Mouse (Mus musculus) liver, embryonic 12.5 days (tissue): ENCODE measurements around the gene Eif4g3. TPM values are rescaled to one million over a fixed set of nuclear protein-coding genes. Genes with fewer than 3 reads are reported as not detected.

Source experiments
- ATAC-seq: fragments of 200-750 bp; cut with Nextera tagmentation; 2 replicates; pipeline ENCODE4 v1.8.0; 2017; ENCODE audit warnings: moderate number of reproducible peaks, mild to moderate bottlenecking, moderate library complexity
- H3K27ac ChIP-seq: fragments of 300-500 bp; sonication (generic); 2 replicates; pipeline ENCODE4 v1.5.1; 2016; ENCODE audit warnings: mild to moderate bottlenecking
- H3K27me3 ChIP-seq: fragments of 300-500 bp; sonication (generic); replicated peaks from 2 replicates; pipeline ENCODE4 v1.6.1; 2016; ENCODE audit warnings: mild to moderate bottlenecking, moderate library complexity
- H3K36me3 ChIP-seq: fragments of 300-500 bp; sonication (generic); 2 replicates; pipeline ENCODE4 v1.6.1; 2016; ENCODE audit warnings: mild to moderate bottlenecking, moderate library complexity
- H3K4me1 ChIP-seq: fragments of 300-500 bp; sonication (generic); 2 replicates; pipeline ENCODE4 v1.6.1; 2016
- H3K4me2 ChIP-seq: fragments of 300-500 bp; sonication (generic); 2 replicates; pipeline ENCODE4 v1.6.1; 2016; ENCODE audit warnings: mild to moderate bottlenecking, moderate library complexity
- H3K4me3 ChIP-seq: fragments of 300-500 bp; sonication (generic); 2 replicates; pipeline ENCODE4 v1.5.1; 2016; ENCODE audit warnings: mild to moderate bottlenecking, moderate library complexity
- H3K9ac ChIP-seq: fragments of 300-500 bp; sonication (generic); 2 replicates; pipeline ENCODE4 v1.6.1; 2016; ENCODE audit warnings: mild to moderate bottlenecking, moderate library complexity
- H3K9me3 ChIP-seq: fragments of 300-500 bp; sonication (generic); replicated peaks from 2 replicates; pipeline ENCODE4 v1.6.1; 2016; ENCODE audit warnings: mild to moderate bottlenecking, moderate library complexity
- WGBS: fragments of 180-500 bp; shearing (Covaris S2); methylation state at CpG from one replicate; pipeline ENCODE4 v1.1.7; 2016; ENCODE audit not compliant: insufficient replicate concordance; 5-methylcytosine and 5-hydroxymethylcytosine counted together
- polyA plus RNA-seq: library from polyadenylated mRNA; unstranded; fragments of >200 nt; fragmentation: Nextera tagmentation; extraction: Ambion mirVana; gene quantifications from 2 replicates; pipeline ENCODE4 v1.2.1, GENCODE M21; 2016

The Eif4g3 gene
- polyA plus RNA-seq, result 15.2 and 15.8 TPM in 2 replicates

DNA sequence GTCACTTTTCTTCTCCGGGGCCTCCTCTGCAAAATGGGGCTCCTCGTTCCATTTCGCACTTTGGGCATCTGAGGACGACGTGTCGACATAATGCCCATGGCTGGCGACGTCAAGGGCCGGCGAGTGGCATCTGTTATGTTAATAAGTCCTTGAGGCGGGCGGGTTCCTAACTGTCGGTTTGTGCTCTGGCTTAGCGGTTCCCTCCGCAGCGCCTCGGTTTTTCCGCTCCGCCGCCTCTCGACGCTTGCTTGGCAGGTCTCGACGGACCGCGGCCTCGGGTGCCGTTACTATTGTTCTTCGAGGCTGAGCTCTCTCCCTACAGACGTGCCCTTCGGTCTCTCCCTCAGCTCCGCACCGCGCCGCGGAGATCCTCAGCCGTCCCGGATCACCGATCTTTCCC is at the start of gene Eif4g3:
TSS of gene Eif4g3 (plus strand) at position 133 of the 400 bp plus-strand sequence.
- Histone ChIP-seq H3K4me2 (peak within 1 kb of the TSS; percentile 86), H3K9ac (peak within 1 kb of the TSS; percentile 98), H3K4me3 (peak within 1 kb of the TSS; percentile 98), H3K9me3 (no peaks in the 10 kb centered on the region), H3K4me1 (peaks cover 29% of the 10 kb centered on the region), H3K27me3 (peaks cover 33% of the 10 kb centered on the region), H3K27ac (peak within 1 kb of the TSS; percentile 86), H3K36me3 (peaks cover 26% of the 10 kb centered on the region)
- ATAC-seq, result peak; percentile 61; the same call in 1 of the 2 replicates
- WGBS, result 3% methylated on average over 39 of the region's 39 CpGs

GRCm38 (mm10) chr4:137943540-137943939 is 49.3 kb upstream of the Eif4g3 start:
- H3K27ac ChIP-seq, result no peak overlapping the region; the same call in 1 of the 2 replicates
- no peak for ATAC-seq

GRCm38 (mm10) chr4:137945376-137945775 is 47.4 kb upstream of the Eif4g3 start:
- H3K27ac ChIP-seq, result no peak overlapping the region
- WGBS, result 62% methylated on average over 4 of the region's 4 CpGs
- no peaks in the 10 kb centered on the region for H3K27me3 ChIP-seq
- peaks cover 68% of the 10 kb centered on the region for H3K36me3 ChIP-seq
- peaks cover 7% of the 10 kb centered on the region for H3K4me1 ChIP-seq
- no peak overlapping the region for H3K9ac ChIP-seq
- H3K9me3 ChIP-seq, result no peaks in the 10 kb centered on the region
- H3K4me3 ChIP-seq, result no peak overlapping the region
- no peak overlapping the region for H3K4me2 ChIP-seq
- ATAC-seq, result no peak

More at GRCm38 (mm10) chr4:137943540-137943939, 49.3 kb upstream of the Eif4g3 start:
- no peaks in the 10 kb centered on the region for H3K9me3 ChIP-seq
- H3K4me1 ChIP-seq, result peaks cover 7% of the 10 kb centered on the region
- peaks cover 66% of the 10 kb centered on the region for H3K36me3 ChIP-seq
- H3K9ac ChIP-seq, result no peak overlapping the region
- H3K27me3 ChIP-seq, result no peaks in the 10 kb centered on the region
- no peak overlapping the region for H3K4me2 ChIP-seq
- H3K4me3 ChIP-seq, result no peak overlapping the region
- 71% methylated on average over 10 of the region's 10 CpGs for WGBS

DNA sequence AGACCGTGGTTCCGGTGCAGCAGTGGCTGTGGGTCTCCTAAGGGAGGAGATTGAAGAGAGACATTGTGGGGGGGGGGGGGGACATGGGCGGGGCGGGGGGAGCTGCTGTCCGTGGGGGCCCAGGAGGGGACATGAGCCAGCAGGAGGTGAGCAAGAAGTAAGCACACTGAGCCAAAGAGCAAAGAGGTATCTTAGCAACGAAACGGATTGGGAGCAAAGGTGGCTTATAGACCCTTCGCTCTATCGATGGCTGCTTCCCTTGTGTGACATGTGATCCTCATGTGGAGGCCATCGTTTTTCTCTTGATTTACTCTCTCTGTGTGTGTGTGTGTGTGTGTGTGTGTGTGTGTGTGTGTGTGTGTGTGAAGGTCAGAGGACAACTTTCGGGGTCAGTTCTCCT is 46.4 kb upstream of the Eif4g3 start:
- Histone ChIP-seq H3K4me1 (peaks cover 7% of the 10 kb centered on the region), H3K4me2 (no peak overlapping the region), H3K9me3 (no peaks in the 10 kb centered on the region), H3K4me3 (no peak overlapping the region), H3K27me3 (no peaks in the 10 kb centered on the region), H3K27ac (no peak overlapping the region), H3K9ac (no peak overlapping the region), H3K36me3 (peaks cover 63% of the 10 kb centered on the region)
- ATAC-seq, result no peak
- 85% methylated on average over 9 of the region's 11 CpGs for WGBS

DNA sequence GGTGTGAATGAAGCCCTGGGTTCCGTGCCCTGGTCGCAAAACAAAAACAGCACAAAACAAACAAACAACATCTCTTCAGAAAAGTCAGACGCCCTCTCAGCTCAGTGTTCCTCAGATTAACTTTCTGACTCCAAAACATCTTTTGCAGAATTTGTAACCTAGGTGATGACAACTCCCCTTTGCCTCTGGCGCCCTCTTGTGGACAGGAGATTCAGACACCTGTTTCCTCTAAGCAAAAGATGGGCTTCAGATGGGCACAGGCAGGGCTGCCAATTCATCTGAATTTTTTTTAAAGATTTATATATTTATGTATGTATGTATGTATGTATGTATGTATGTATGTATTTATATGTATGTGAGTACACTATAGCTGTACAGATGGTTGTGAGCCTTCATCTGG is 40.0 kb upstream of the Eif4g3 start:
- Histone ChIP-seq H3K4me1 (peaks cover 27% of the 10 kb centered on the region), H3K9me3 (no peaks in the 10 kb centered on the region), H3K4me2 (no peak overlapping the region), H3K27ac (no peak overlapping the region), H3K36me3 (peaks cover 61% of the 10 kb centered on the region), H3K27me3 (no peaks in the 10 kb centered on the region), H3K9ac (no peak overlapping the region), H3K4me3 (no peak overlapping the region)
- no peak for ATAC-seq
- WGBS, result 47% methylated on average over 4 of the region's 4 CpGs

DNA sequence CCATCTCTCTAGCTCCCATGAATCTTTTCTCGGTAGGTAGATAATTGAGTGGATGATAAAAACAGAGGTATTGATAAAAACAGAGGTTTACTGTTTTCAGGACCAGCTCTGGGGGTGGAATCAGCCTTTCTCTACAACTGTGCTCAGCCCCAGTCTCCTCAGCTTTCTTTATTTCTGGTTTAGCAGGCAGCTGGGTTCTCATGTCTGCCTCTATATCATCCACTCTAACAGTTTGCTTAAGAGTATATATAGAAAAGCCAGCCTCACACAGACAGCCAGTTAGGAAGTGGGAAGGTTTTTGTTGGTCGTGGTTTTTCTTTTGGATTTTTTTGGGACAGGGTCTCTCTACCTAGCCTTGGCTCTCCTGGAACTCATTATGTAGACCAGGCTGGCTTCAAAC is 38.6 kb upstream of the Eif4g3 start:
- WGBS, result 58% methylated on average over 2 of the region's 2 CpGs
- Histone ChIP-seq H3K27ac (0 out of 2 replicates have a peak overlapping the region, but pooled peaks have one; percentile 5), H3K4me3 (no peak overlapping the region), H3K27me3 (no peaks in the 10 kb centered on the region), H3K36me3 (peaks cover 57% of the 10 kb centered on the region), H3K9ac (no peak overlapping the region), H3K9me3 (no peaks in the 10 kb centered on the region), H3K4me2 (no peak overlapping the region), H3K4me1 (peaks cover 27% of the 10 kb centered on the region)
- no peak for ATAC-seq

- H3K4me1 ChIP-seq, result peaks cover 27% of the 10 kb centered on the region
- no peak overlapping the region for H3K9ac ChIP-seq
- peak; percentile 83 for ATAC-seq
- H3K9me3 ChIP-seq, result 0 out of 2 replicates have a peak, but pooled peaks cover 4% of the 10 kb centered on the region
- WGBS, result 27% methylated on average over 8 of the region's 8 CpGs
- no peak overlapping the region for H3K4me3 ChIP-seq
- H3K4me2 ChIP-seq, result no peak overlapping the region
- H3K27ac ChIP-seq, result 0 out of 2 replicates have a peak overlapping the region, but pooled peaks have one; percentile 5
- no peaks in the 10 kb centered on the region for H3K27me3 ChIP-seq
- H3K36me3 ChIP-seq, result peaks cover 57% of the 10 kb centered on the region
These were observed 37.9 kb upstream of the Eif4g3 start for GRCm38 (mm10) chr4:137954926-137955396.

DNA sequence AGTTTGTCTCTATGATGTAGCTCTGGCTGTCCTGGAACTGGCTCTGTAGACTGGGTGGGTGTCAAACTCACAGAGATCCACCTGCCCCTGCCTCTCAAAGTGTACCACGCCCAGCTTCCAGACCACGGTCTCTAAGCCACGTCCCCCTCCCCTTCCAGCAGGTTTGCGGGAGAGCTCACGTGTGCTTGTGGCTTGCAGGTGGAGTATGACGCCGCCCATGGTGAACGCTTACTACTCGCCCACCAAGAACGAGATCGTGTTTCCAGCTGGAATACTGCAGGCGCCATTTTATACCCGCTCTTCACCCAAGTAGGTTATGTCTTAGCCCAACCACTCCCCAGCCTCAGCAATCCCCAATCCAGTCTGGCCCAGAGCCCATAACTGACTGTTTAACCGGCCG is 36.6 kb upstream of the Eif4g3 start:
- H3K4me1 ChIP-seq, result peaks cover 37% of the 10 kb centered on the region
- no peak overlapping the region for H3K9ac ChIP-seq
- H3K4me3 ChIP-seq, result no peak overlapping the region
- 83% methylated on average over 15 of the region's 15 CpGs for WGBS
- no peak for ATAC-seq
- H3K9me3 ChIP-seq, result 0 out of 2 replicates have a peak, but pooled peaks cover 4% of the 10 kb centered on the region
- H3K27me3 ChIP-seq, result no peaks in the 10 kb centered on the region
- peaks cover 59% of the 10 kb centered on the region for H3K36me3 ChIP-seq
- no peak overlapping the region for H3K4me2 ChIP-seq
- no peak overlapping the region for H3K27ac ChIP-seq

- Histone ChIP-seq H3K9me3 (0 out of 2 replicates have a peak, but pooled peaks cover 4% of the 10 kb centered on the region), H3K27me3 (no peaks in the 10 kb centered on the region), H3K4me3 (no peak overlapping the region), H3K4me2 (no peak overlapping the region), H3K36me3 (peaks cover 70% of the 10 kb centered on the region), H3K9ac (no peak overlapping the region), H3K27ac (no peak overlapping the region), H3K4me1 (peaks cover 20% of the 10 kb centered on the region)
- ATAC-seq, result no peak
- WGBS, result 70% methylated on average over 13 of the region's 13 CpGs
These were observed 32.7 kb upstream of the Eif4g3 start for GRCm38 (mm10) chr4:137959889-137960665.

DNA sequence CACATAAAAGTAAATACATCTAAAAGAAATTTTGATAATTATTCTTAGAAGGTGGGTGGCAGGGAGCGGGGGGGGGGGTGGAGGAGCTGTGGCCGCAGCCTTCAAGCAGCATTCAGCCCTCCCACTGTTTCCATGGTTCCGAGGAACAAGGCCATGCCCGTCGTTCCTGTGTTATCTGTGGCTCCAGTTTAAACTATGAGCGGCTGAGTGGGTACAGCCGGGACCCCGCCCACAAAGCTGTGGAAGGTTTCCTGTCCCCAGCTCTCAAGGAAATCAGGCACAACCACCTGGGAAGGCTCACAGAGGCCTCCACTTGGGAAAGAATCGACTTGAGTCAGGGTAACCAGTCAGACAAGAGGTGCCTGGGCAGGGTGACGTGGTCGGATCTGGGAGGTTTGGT is 32.1 kb upstream of the Eif4g3 start:
- no peak for ATAC-seq
- Histone ChIP-seq H3K36me3 (peaks cover 70% of the 10 kb centered on the region), H3K4me1 (peaks cover 13% of the 10 kb centered on the region), H3K9ac (no peak overlapping the region), H3K4me3 (no peak overlapping the region), H3K9me3 (0 out of 2 replicates have a peak, but pooled peaks cover 4% of the 10 kb centered on the region), H3K4me2 (no peak overlapping the region), H3K27ac (no peak overlapping the region), H3K27me3 (no peaks in the 10 kb centered on the region)
- 48% methylated on average over 11 of the region's 11 CpGs for WGBS

DNA sequence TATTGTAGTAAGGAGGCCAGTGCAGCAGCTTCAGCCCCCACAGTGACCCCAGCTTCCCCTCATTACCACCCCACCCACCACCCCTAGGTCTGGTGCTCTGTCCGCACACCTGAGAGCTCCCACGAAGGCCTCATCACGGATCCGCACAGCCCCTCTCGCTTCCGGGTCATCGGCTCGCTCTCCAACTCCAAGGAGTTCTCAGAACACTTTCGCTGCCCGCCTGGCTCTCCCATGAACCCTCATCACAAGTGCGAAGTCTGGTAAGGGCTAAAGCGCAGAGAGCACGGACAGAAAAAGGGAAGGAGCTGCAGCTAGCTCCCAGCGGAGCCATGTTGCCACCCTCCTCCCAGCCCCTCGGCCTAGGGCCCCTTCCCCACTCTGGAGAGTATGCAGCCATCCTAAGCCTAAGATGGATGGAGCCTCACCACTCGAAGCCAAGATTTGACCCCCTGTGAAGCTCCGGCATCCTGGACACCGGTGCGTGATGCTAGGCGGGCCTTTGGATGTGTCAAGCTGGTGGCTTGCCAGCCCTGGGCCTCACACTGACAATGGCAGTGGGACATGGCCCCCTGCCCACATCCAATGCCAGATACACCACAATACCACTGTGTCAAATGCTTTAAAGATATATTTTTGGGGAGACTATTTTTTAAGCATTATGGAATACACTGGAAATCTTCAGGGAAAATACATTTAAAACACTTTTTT is 30.0 kb upstream of the Eif4g3 start:
- H3K4me1 ChIP-seq, result peaks cover 10% of the 10 kb centered on the region
- no peak for ATAC-seq
- 0 out of 2 replicates have a peak, but pooled peaks cover 4% of the 10 kb centered on the region for H3K9me3 ChIP-seq
- H3K9ac ChIP-seq, result no peak overlapping the region
- 83% methylated on average over 20 of the region's 20 CpGs for WGBS
- peaks cover 53% of the 10 kb centered on the region for H3K36me3 ChIP-seq
- H3K4me2 ChIP-seq, result no peak overlapping the region
- H3K27ac ChIP-seq, result no peak overlapping the region
- H3K4me3 ChIP-seq, result no peak overlapping the region
- no peaks in the 10 kb centered on the region for H3K27me3 ChIP-seq

DNA sequence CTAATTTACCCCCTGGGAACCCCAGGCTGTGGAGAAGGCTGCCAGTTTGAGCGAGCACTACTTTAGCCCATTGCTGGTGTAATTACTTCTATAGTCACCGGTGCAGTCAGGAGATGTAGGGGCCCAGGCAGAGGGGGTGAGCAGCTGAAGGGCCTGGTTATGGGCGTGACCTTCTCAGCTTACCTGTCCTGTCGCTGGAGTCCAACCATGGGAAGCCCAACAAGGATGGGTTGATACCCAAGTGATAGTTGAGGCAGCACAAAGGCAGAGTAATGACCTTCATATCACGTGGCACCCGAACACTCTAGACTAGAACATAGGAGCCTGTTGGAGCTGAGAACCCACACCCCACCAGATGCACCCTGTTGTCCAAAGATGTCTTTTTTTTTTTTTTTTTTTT is 29.4 kb upstream of the Eif4g3 start:
- Histone ChIP-seq H3K4me2 (no peak overlapping the region), H3K4me1 (peaks cover 10% of the 10 kb centered on the region), H3K9me3 (0 out of 2 replicates have a peak, but pooled peaks cover 4% of the 10 kb centered on the region), H3K9ac (no peak overlapping the region), H3K27me3 (no peaks in the 10 kb centered on the region), H3K27ac (no peak overlapping the region), H3K4me3 (no peak overlapping the region), H3K36me3 (peaks cover 48% of the 10 kb centered on the region)
- 75% methylated on average over 6 of the region's 6 CpGs for WGBS
- no peak for ATAC-seq
